Mouse (Mus musculus): ENCODE measurements around the gene Gm17455.
A peak's percentile ranks its signal among the peaks of the same experiment; 100 is the strongest.

The Gm17455 gene

GRCm38 (mm10) chr10:60373937-60374578 is 25.5 kb upstream of the Gm17455 start:
- no peak for DNase-seq (ENCODE audit: low spot score)

- no peak for DNase-seq (ENCODE audit: low spot score)
Observed at GRCm38 (mm10) chr10:60376704-60377103, 22.8 kb upstream of the Gm17455 start.

- DNase-seq (ENCODE audit: low spot score), result no peak
Observed at GRCm38 (mm10) chr10:60379419-60379957, 20.0 kb upstream of the Gm17455 start.

GRCm38 (mm10) chr10:60380229-60380628 is 19.3 kb upstream of the Gm17455 start:
- no peak for DNase-seq (ENCODE audit: low spot score)

GRCm38 (mm10) chr10:60381142-60381925 is 18.2 kb upstream of the Gm17455 start:
- DNase-seq (ENCODE audit: low spot score), result no peak

- no peak for DNase-seq (ENCODE audit: low spot score)
Observed at GRCm38 (mm10) chr10:60388332-60388731, 11.2 kb upstream of the Gm17455 start.

- no peak for DNase-seq (ENCODE audit: low spot score)
Observed at GRCm38 (mm10) chr10:60389447-60389865, 10.1 kb upstream of the Gm17455 start.

- no peak for DNase-seq (ENCODE audit: low spot score)
Observed at GRCm38 (mm10) chr10:60390177-60390903, 9.2 kb upstream of the Gm17455 start.

- DNase-seq (ENCODE audit: low spot score), result no peak
Observed at GRCm38 (mm10) chr10:60390904-60391420, 8.6 kb upstream of the Gm17455 start.

- no peak for DNase-seq (ENCODE audit: low spot score)
Observed at GRCm38 (mm10) chr10:60391661-60392060, 7.9 kb upstream of the Gm17455 start.

- DNase-seq (ENCODE audit: low spot score), result no peak
Observed at GRCm38 (mm10) chr10:60394936-60395335, 4.6 kb upstream of the Gm17455 start.

GRCm38 (mm10) chr10:60395605-60396004 is 3.9 kb upstream of the Gm17455 start:
- no peak for DNase-seq (ENCODE audit: low spot score)

- no peak for DNase-seq (ENCODE audit: low spot score)
Observed at GRCm38 (mm10) chr10:60398051-60398814, 1.3 kb upstream of the Gm17455 start.

- DNase-seq (ENCODE audit: low spot score), result no peak
Observed at GRCm38 (mm10) chr10:60400507-60401295, 1.2 kb downstream of the Gm17455 start.

GRCm38 (mm10) chr10:60405460-60406177 is 6.1 kb downstream of the Gm17455 start:
- DNase-seq (ENCODE audit: low spot score), result peak; percentile 60

- DNase-seq (ENCODE audit: low spot score), result peak; percentile 81
Observed at GRCm38 (mm10) chr10:60407831-60408230, 8.3 kb downstream of the Gm17455 start.

- DNase-seq (ENCODE audit: low spot score), result no peak
Observed at GRCm38 (mm10) chr10:60411794-60412193, 12.3 kb downstream of the Gm17455 start.

- no peak for DNase-seq (ENCODE audit: low spot score)
Observed at GRCm38 (mm10) chr10:60413756-60414155, 14.2 kb downstream of the Gm17455 start.

- DNase-seq (ENCODE audit: low spot score), result no peak
Observed at GRCm38 (mm10) chr10:60417041-60417440, 17.5 kb downstream of the Gm17455 start.

GRCm38 (mm10) chr10:60418137-60418536 is 18.6 kb downstream of the Gm17455 start:
- peak; percentile 89 for DNase-seq (ENCODE audit: low spot score)
